Mouse (Mus musculus): ENCODE data around the gene Nlrc5.
"Not testable (repeated sequence)": the region's sequence is repeated elsewhere in the genome, so short reads cannot be mapped to it uniquely, and the experiment has no call there.

Gene Nlrc5

GRCm38 (mm10) chr8:94422270-94422669 lies 11.9 kb upstream of the Nlrc5 start:
- no peak for DNase-seq

DNA sequence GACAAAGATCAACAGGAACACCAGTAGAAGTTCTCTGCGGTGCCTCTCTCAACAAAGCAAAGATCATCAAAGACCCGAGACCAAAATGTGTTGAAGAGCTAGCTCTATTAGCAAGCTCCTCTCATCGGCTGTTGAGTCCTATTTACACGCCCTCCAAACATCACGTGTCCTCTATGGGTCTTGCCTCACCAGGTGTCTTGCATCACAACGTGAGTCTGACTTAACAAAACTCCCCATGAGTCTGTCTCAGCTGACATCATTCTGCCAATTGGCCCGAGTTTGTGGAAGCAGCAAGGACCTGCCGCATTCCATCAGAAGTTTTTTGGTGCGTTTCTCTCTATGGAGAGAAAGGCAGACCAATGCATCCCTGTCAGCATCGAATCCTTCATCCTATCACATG lies 6.2 kb upstream of the Nlrc5 start:
- no peak for DNase-seq

DNA sequence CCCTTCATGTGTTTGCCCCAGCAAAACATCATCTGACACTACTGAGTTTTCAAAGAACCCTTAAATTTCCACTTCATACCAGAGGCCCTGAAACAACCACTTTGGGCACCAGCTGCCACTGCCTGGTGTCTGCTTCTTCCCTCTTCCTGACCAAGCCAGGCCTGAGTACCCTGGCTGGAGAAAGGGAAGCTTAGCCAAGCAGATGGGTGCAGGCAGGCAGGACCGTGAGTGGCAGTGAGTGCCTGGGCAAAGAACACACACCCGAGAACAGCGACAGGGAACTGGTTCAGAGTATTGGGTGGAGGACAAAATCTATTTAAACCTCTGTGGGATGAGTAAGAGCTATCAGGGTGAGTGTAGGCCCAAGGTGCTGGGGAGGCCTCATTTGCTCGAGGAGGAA lies 5.7 kb upstream of the Nlrc5 start:
- DNase-seq: no peak

DNA sequence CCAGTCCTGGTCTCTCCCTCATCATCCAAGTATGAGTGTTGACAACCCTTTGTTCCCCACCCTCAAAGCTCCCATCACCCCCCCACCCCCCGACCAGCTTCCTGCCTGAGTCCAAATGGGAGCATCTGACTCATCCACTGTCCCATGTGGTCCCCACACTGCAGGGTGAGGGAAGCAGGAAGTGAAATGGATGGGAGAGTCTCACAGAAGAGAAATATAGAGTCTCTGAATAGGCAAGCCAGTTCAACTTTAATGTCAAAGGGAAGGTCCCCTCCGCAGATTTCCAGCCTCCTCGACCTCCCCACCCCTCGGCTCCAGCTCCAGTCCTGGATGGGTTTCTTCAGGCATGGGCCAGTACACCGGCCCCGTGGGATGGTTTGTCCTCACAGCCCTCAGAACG lies 4.8 kb upstream of the Nlrc5 start:
- DNase-seq: no peak

DNA sequence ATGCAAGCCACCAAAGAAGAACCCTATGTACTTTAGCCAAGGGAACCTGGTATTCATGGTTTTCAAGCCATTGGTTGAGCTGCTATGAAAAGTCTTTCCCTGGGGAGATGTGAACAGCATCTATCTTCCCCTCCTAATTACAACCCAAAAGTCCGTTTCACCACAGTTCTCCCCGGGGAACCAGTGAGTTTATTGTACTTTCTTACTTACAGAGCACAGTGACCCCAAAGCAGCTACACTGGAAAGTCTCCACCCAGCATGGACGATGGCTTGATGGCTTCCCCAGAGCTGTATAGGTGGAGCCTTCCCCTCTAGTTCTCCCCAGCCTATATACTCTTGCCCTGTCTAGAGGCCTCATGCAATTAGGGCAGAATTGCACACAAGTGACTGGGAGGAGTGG lies 1.9 kb upstream of the Nlrc5 start:
- no peak for DNase-seq

- no peak for DNase-seq
These were observed 802 bp downstream of the Nlrc5 start for GRCm38 (mm10) chr8:94434958-94435357.

- no peak for DNase-seq
These were observed 1.4 kb downstream of the Nlrc5 start for GRCm38 (mm10) chr8:94435397-94436111.

- DNase-seq: no peak
These were observed 2.0 kb downstream of the Nlrc5 start for GRCm38 (mm10) chr8:94436112-94436572.

GRCm38 (mm10) chr8:94436900-94437299 lies 2.7 kb downstream of the Nlrc5 start:
- DNase-seq: no peak

- DNase-seq: no peak
These were observed 4.5 kb downstream of the Nlrc5 start for GRCm38 (mm10) chr8:94438659-94439058.

- no peak for DNase-seq
These were observed 5.5 kb downstream of the Nlrc5 start for GRCm38 (mm10) chr8:94439691-94440090.

GRCm38 (mm10) chr8:94440389-94440788 lies 6.2 kb downstream of the Nlrc5 start:
- DNase-seq: no peak

- DNase-seq: no peak
These were observed 7.5 kb downstream of the Nlrc5 start for GRCm38 (mm10) chr8:94441686-94442085.

- DNase-seq: no peak
These were observed 9.0 kb downstream of the Nlrc5 start for GRCm38 (mm10) chr8:94443153-94443552.

DNA sequence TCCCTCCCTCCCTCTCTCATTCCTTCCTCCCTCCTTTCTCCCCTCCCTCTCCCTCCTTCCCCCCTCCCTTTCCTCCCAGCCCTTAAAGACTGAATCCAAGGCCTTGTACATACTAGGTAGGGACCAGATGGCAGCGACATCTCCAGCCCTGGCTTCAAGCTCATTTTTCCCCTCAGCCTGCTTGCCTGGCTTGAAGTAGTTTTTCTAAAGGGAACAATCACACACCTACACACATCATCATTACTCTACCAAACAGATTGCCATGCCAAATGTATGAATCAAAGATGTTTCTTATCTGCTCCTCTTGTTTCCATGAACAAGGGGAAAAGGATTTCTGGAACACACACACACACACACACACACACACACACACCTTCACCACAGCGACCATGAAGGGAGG lies 10.3 kb downstream of the Nlrc5 start:
- no peak for DNase-seq

DNA sequence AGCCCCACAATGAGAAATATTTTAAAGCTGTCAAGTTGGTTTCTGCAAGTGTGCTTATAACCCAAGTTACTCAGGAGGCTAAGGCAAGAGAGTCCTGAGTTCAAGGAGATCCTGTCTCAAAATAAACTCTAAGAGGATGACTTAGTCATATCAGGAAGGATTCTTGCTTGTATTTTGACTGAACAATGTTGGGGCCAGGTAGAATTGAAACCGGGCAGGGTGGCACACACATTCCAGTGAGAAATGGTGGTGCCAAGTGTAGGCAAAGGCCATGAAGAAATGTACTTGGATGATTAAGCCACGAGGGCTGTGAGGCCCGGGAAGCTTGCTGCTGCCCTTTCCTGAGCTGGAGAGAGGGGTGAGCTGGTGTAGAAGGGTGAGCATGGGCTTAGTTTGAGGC lies 13.0 kb downstream of the Nlrc5 start:
- DNase-seq: no peak

- DNase-seq: peak; percentile 60 to 64
These were observed 13.6 kb downstream of the Nlrc5 start for GRCm38 (mm10) chr8:94447583-94448324.

DNA sequence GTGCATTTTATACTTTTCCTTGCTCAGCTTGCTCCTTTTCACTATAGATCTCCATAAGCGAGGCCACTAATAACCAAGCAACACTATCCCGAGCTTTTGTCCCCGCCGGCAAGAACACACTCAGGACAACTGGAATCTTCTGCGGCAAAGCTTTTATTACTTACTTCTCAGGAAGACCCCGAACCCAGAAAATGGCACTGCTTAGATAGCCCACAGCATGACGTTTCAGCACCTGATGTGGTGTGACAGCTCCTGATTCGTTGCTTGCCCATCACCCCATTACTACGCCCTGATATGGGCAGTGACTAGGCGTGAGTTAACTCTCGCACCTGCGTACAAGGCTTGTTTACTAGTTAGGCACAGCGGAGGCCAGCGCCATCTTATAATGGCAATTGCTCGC lies 18.8 kb downstream of the Nlrc5 start:
- DNase-seq: not testable (repeated sequence)

DNA sequence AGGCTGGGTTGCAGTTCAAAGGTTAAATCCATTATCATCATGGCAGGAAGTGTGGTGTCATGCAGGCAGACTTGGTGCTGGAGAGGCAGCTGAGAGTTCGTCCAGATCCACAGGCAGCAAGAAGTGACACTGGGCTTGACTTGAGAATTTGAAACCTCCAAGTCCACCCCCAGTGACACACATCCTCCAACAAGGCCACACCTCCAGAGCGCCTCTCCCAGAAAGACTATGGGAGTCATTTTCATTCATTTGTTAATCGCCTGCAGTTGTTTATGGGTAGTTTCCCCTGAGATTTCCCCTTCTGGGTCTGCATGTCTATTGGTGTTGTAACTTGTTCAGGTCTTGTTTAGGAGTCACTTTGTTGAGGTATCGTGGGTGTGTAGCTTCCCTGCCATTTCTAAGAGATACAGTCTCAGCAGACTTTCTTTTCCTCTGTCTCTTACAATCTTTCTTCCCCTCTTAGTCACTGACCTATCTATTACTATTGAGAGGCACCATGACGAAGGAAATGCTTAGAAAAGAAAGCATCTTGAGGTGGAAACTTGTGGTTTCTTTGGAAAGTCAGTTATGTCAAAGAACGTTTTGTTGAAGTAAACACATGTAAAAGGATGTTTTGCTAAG lies 19.8 kb downstream of the Nlrc5 start:
- DNase-seq: no peak

- DNase-seq: no peak
These were observed 20.7 kb downstream of the Nlrc5 start for GRCm38 (mm10) chr8:94454905-94455304.

- DNase-seq: no peak
These were observed 21.9 kb downstream of the Nlrc5 start for GRCm38 (mm10) chr8:94456071-94456470.

DNA sequence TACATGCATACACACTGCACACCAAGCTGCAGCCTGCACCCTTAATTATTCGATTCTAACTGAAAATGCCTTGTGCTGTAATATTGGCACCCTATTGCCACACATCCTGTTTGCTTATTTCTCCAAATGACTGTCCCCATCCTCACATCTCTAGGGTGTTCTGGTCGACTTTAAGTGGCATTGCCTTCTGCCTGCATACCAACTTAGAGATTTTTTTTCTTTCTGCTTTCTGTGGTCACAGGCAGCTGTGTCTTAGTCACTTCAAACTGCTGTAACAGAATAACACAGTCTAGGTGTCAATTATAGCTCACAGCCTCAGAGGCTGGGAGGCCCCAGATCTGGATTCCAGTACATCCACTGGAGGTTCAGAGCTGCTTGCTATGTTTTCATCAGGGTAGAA lies 24.4 kb downstream of the Nlrc5 start:
- DNase-seq: no peak

DNA sequence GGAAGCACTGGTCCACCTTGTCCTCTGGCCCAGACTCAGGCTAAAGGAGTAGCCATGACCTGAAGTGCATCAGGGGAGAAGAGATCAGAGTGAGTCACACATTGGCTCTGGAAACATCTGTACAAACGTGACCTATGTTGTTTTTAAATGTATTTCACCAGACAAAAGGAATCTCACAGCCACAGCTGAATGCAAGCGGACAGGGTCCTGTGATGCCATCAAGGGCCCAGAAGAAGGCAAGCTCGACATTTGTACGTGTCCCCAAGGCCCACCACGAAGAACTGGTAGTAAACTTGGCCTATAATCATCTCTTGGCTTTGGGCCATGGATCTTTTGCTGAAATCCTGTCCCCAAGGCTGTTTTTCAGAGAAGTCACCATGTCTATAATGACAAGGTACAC lies 35.5 kb downstream of the Nlrc5 start:
- DNase-seq: no peak

DNA sequence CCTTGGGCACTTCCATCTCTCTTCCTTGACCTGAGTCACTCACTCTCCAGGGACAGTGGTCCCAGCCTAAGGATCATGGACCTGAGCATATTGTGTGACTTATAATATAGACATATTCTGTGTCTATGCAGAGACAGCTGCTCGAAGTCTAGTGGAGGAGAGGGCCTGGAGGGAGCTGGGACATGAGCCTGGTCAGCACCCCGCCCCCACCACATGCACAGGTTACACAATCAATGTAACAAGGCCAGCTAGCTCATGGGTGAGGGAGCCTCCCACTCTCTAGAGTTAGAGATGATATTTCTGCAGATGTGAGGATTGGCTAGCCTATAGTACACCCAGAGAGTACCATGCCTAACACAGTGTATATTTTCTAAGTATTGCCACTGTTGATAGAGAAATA lies 36.6 kb downstream of the Nlrc5 start:
- no peak for DNase-seq

Data from kidney, postnatal 25 days (tissue).